Mouse (Mus musculus): ENCODE results near the gene Krtap4-7.

- TF ChIP-seq CTCF (conservative IDR thresholded peaks at IDR 0.05; ENCODE audit: insufficient read depth, insufficient read length, low read depth, low read length) (no peak), POLR2A (IDR thresholded peaks at IDR 0.05; ENCODE audit: low read depth, low read length) (no peak)
These were observed 34.8 kb downstream of the Krtap4-7 start for GRCm38 (mm10) chr11:99609126-99609525.
